Mouse (Mus musculus) neural tube, embryonic 12.5 days (tissue): ENCODE measurements at regions not wholly inside any gene's neighbourhood (a gene's known extent, or its start where the extent isn't known, plus 50 kb on each side); places are given as distances from the start of the nearest gene placed in this dataset.
A peak's percentile ranks its signal among the peaks of the same experiment; 100 is the strongest.

Experiments
- ATAC-seq: fragments of 200-750 bp; cut with Nextera tagmentation; 2 replicates; pipeline ENCODE4 v1.8.0; 2017; ENCODE audit warnings: low read depth, mild to moderate bottlenecking, moderate TSS enrichment, moderate library complexity; ENCODE audit not compliant: low FRiP score
- H3K27ac ChIP-seq: fragments of 300-500 bp; sonication (generic); 2 replicates; pipeline ENCODE4 v1.5.1; 2016
- H3K27me3 ChIP-seq: fragments of 300-500 bp; sonication (generic); replicated peaks from 2 replicates; pipeline ENCODE4 v1.6.1; 2016; ENCODE audit warnings: mild to moderate bottlenecking
- H3K36me3 ChIP-seq: fragments of 300-500 bp; sonication (generic); 2 replicates; pipeline ENCODE4 v1.6.1; 2016; ENCODE audit warnings: mild to moderate bottlenecking
- H3K4me1 ChIP-seq: fragments of 300-500 bp; sonication (generic); 2 replicates; pipeline ENCODE4 v1.6.1; 2016
- H3K4me2 ChIP-seq: fragments of 300-500 bp; sonication (generic); replicated peaks from 2 replicates; pipeline ENCODE4 v1.6.1; 2016; ENCODE audit warnings: mild to moderate bottlenecking
- H3K4me3 ChIP-seq: fragments of 300-500 bp; sonication (generic); 2 replicates; pipeline ENCODE4 v1.5.1; 2016
- H3K9ac ChIP-seq: fragments of 300-500 bp; sonication (generic); 2 replicates; pipeline ENCODE4 v1.6.1; 2016; ENCODE audit warnings: mild to moderate bottlenecking
- H3K9me3 ChIP-seq: fragments of 300-500 bp; sonication (generic); 2 replicates; pipeline ENCODE4 v1.6.1; 2016; ENCODE audit warnings: mild to moderate bottlenecking
- WGBS: fragments of 180-500 bp; shearing (Covaris S2); methylation state at CpG from one replicate; pipeline ENCODE4 v1.1.7; 2016; 5-methylcytosine and 5-hydroxymethylcytosine counted together

GRCm38 (mm10) chr6:139198601-139199000 lies 303.2 kb downstream of the Rergl start:
- Histone ChIP-seq H3K9me3 (no peaks in the 10 kb centered on the region), H3K27ac (no peak overlapping the region), H3K4me2 (no peak overlapping the region), H3K4me3 (no peak overlapping the region), H3K36me3 (no peaks in the 10 kb centered on the region), H3K4me1 (no peaks in the 10 kb centered on the region), H3K9ac (no peak overlapping the region), H3K27me3 (no peaks in the 10 kb centered on the region)
- no peak for ATAC-seq
- WGBS, result 85% methylated on average over 4 of the region's 4 CpGs

- Histone ChIP-seq H3K9me3 (no peaks in the 10 kb centered on the region), H3K27me3 (no peaks in the 10 kb centered on the region), H3K4me3 (no peak overlapping the region), H3K4me2 (no peak overlapping the region), H3K36me3 (no peaks in the 10 kb centered on the region), H3K9ac (no peak overlapping the region), H3K4me1 (no peaks in the 10 kb centered on the region), H3K27ac (no peak overlapping the region)
- no peak for ATAC-seq
- WGBS, result 74% methylated on average over 8 of the region's 8 CpGs
Measured at GRCm38 (mm10) chr6:139186431-139186830, 315.3 kb downstream of the Rergl start.

- Histone ChIP-seq H3K4me2 (no peak overlapping the region), H3K36me3 (no peaks in the 10 kb centered on the region), H3K27me3 (no peaks in the 10 kb centered on the region), H3K27ac (no peak overlapping the region), H3K4me3 (no peak overlapping the region), H3K9ac (no peak overlapping the region), H3K4me1 (no peaks in the 10 kb centered on the region), H3K9me3 (no peaks in the 10 kb centered on the region)
- 80% methylated on average over 6 of the region's 6 CpGs for WGBS
- no peak for ATAC-seq
Measured at GRCm38 (mm10) chr6:139160352-139160751, 341.4 kb downstream of the Rergl start.

GRCm38 (mm10) chr6:139159741-139160140 lies 342.0 kb downstream of the Rergl start:
- H3K27me3 ChIP-seq, result no peaks in the 10 kb centered on the region
- H3K4me1 ChIP-seq, result no peaks in the 10 kb centered on the region
- ATAC-seq, result no peak
- H3K9me3 ChIP-seq, result no peaks in the 10 kb centered on the region
- no peak overlapping the region for H3K27ac ChIP-seq
- no peak overlapping the region for H3K4me3 ChIP-seq
- H3K4me2 ChIP-seq, result no peak overlapping the region
- H3K36me3 ChIP-seq, result no peaks in the 10 kb centered on the region
- WGBS, result 85% methylated on average over 4 of the region's 4 CpGs
- H3K9ac ChIP-seq, result no peak overlapping the region

- Histone ChIP-seq H3K4me1 (no peaks in the 10 kb centered on the region), H3K9me3 (no peaks in the 10 kb centered on the region), H3K27me3 (no peaks in the 10 kb centered on the region), H3K9ac (no peak overlapping the region), H3K4me3 (no peak overlapping the region), H3K36me3 (no peaks in the 10 kb centered on the region), H3K4me2 (no peak overlapping the region), H3K27ac (no peak overlapping the region)
- WGBS, result 91% methylated on average over 1 of the region's 1 CpGs
- no peak for ATAC-seq
Measured at GRCm38 (mm10) chr6:139154802-139155201, 347.0 kb downstream of the Rergl start.

DNA sequence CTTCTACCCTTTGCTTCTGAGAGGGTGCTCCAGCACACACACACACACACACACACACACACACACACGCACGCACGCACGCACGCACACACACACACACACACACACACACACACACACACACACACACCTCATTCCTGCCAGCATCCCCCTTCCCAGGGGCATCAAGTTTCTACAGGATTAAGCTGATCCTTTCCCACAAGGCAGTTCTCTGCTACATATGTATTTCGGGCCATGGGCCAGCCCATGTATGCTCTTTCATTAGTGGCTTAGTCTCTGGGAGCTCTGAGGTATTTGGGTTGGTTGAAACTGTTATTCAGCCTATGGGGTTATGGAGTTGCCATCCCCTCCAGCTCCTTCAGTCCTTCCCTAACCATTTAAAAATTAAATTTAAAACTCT lies 366.1 kb downstream of the Rergl start:
- Histone ChIP-seq H3K4me1 (no peaks in the 10 kb centered on the region), H3K27me3 (no peaks in the 10 kb centered on the region), H3K4me2 (no peak overlapping the region), H3K4me3 (no peak overlapping the region), H3K27ac (no peak overlapping the region), H3K9ac (no peak overlapping the region), H3K9me3 (no peaks in the 10 kb centered on the region), H3K36me3 (no peaks in the 10 kb centered on the region)
- ATAC-seq, result no peak
- WGBS, result 75% methylated on average over 6 of the region's 6 CpGs

DNA sequence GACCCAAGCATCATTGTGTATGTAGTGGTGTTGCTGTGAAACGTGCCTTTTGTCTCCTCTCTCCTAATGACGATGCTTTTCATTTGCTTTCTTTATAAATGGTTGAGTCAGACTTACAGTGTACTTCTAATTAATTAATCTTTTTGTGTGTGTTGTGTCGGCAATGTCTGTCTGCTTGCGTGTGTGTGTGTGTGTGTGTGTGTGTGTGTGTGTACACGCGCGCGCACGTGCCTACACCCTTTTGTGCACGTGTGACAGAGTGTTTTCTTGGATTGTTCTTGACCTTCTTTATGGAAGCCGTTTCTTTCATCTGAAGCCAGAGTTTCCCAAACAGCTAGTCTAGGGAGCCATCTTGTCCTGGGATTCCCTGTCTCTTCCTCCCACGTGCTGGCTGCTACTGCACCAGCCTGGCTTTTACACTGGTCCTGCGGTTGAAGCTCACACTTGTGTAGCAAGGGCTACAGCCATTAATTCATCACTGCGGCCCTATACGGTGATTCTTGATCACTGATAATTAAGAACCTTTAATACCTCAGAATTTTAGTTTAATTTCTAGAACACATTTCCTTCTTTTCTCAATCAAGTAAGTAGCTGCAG lies 369.6 kb downstream of the Rergl start:
- no peak for ATAC-seq
- no peak overlapping the region for H3K27ac ChIP-seq

GRCm38 (mm10) chr6:139108263-139108662 lies 393.5 kb downstream of the Rergl start:
- no peaks in the 10 kb centered on the region for H3K9me3 ChIP-seq
- WGBS, result 70% methylated on average over 6 of the region's 6 CpGs
- no peak overlapping the region for H3K27ac ChIP-seq
- no peak overlapping the region for H3K4me2 ChIP-seq
- H3K4me3 ChIP-seq, result no peak overlapping the region
- no peak for ATAC-seq
- no peaks in the 10 kb centered on the region for H3K27me3 ChIP-seq
- no peaks in the 10 kb centered on the region for H3K4me1 ChIP-seq
- H3K36me3 ChIP-seq, result no peaks in the 10 kb centered on the region
- H3K9ac ChIP-seq, result no peak overlapping the region

More for the DNA sequence above, 369.6 kb downstream of the Rergl start:
- no peak overlapping the region for H3K4me2 ChIP-seq
- WGBS, result 85% methylated on average over 15 of the region's 15 CpGs
- H3K36me3 ChIP-seq, result no peaks in the 10 kb centered on the region
- no peak overlapping the region for H3K9ac ChIP-seq
- no peaks in the 10 kb centered on the region for H3K9me3 ChIP-seq
- H3K27me3 ChIP-seq, result no peaks in the 10 kb centered on the region
- no peak overlapping the region for H3K4me3 ChIP-seq
- H3K4me1 ChIP-seq, result no peaks in the 10 kb centered on the region

DNA sequence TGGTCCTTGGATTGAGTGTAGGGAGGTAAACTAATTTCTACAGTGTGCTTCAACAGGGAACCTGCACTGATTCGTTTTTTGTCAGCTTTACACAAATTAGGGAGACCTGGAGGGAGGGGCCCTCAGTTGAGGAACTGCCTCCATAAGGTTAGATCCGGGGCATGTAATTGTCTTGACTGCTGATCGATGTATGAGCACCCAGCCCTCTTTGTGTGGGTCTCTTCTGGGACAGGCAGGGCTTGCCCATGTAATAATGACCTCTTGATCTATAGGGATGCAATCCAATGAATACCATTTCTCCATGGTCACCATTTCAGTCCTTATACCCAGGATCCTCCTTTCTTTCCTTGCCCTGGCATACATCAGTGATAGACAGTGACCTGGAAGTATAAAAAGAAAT lies 398.4 kb downstream of the Rergl start:
- no peak overlapping the region for H3K4me3 ChIP-seq
- H3K9me3 ChIP-seq, result no peaks in the 10 kb centered on the region
- 31% methylated on average over 3 of the region's 3 CpGs for WGBS
- no peaks in the 10 kb centered on the region for H3K36me3 ChIP-seq
- H3K27me3 ChIP-seq, result no peaks in the 10 kb centered on the region
- H3K27ac ChIP-seq, result no peak overlapping the region
- H3K4me1 ChIP-seq, result no peaks in the 10 kb centered on the region
- no peak; the same call in 1 of the 2 replicates for ATAC-seq
- H3K9ac ChIP-seq, result no peak overlapping the region
- no peak overlapping the region for H3K4me2 ChIP-seq

DNA sequence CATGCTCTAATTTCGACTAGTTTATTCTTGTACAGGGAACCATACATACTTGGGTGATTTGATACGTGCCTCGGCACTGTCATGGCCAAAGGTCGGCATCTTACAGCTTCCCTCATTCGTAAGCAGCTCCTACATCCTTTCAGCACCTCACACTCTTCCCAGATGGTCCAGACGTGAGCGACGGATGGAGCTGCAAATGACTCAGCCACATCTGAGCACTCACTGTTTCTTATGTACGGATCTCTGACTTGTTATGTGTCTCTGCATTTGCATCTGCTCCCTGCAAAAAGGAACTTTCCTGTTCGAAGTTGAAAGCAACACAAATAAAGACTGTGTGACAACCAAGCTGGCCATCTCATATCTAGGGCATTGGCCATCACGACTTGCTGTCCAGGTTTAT lies 402.5 kb downstream of the Rergl start:
- Histone ChIP-seq H3K36me3 (no peaks in the 10 kb centered on the region), H3K4me3 (no peak overlapping the region), H3K27ac (no peak overlapping the region), H3K4me1 (no peaks in the 10 kb centered on the region), H3K9me3 (no peaks in the 10 kb centered on the region), H3K9ac (no peak overlapping the region), H3K27me3 (no peaks in the 10 kb centered on the region), H3K4me2 (no peak overlapping the region)
- WGBS, result 91% methylated on average over 11 of the region's 11 CpGs
- no peak for ATAC-seq

GRCm38 (mm10) chr6:139075433-139075832 lies 417.1 kb upstream of the Igbp1b start:
- no peaks in the 10 kb centered on the region for H3K36me3 ChIP-seq
- no peak overlapping the region for H3K9ac ChIP-seq
- H3K27me3 ChIP-seq, result no peaks in the 10 kb centered on the region
- H3K4me1 ChIP-seq, result no peaks in the 10 kb centered on the region
- ATAC-seq, result 0 out of 2 replicates have a peak, but pooled peaks have one; percentile 13
- no peak overlapping the region for H3K4me3 ChIP-seq
- 55% methylated on average over 4 of the region's 4 CpGs for WGBS
- H3K27ac ChIP-seq, result no peak overlapping the region
- no peak overlapping the region for H3K4me2 ChIP-seq
- H3K9me3 ChIP-seq, result no peaks in the 10 kb centered on the region

GRCm38 (mm10) chr6:139027696-139028095 lies 369.4 kb upstream of the Igbp1b start:
- no peaks in the 10 kb centered on the region for H3K4me1 ChIP-seq
- H3K9ac ChIP-seq, result no peak overlapping the region
- H3K27ac ChIP-seq, result no peak overlapping the region
- 81% methylated on average over 3 of the region's 3 CpGs for WGBS
- ATAC-seq, result no peak
- H3K4me3 ChIP-seq, result no peak overlapping the region
- H3K27me3 ChIP-seq, result no peaks in the 10 kb centered on the region
- H3K4me2 ChIP-seq, result no peak overlapping the region
- H3K36me3 ChIP-seq, result no peaks in the 10 kb centered on the region
- no peaks in the 10 kb centered on the region for H3K9me3 ChIP-seq

- Histone ChIP-seq H3K27me3 (no peaks in the 10 kb centered on the region), H3K36me3 (no peaks in the 10 kb centered on the region), H3K9me3 (no peaks in the 10 kb centered on the region), H3K4me2 (no peak overlapping the region), H3K4me3 (no peak overlapping the region), H3K27ac (no peak overlapping the region), H3K4me1 (no peaks in the 10 kb centered on the region), H3K9ac (no peak overlapping the region)
- no peak for ATAC-seq
- 86% methylated on average over 4 of the region's 4 CpGs for WGBS
Measured at GRCm38 (mm10) chr6:139014526-139014925, 356.2 kb upstream of the Igbp1b start.
